Mouse (Mus musculus) testis, adult 2 months (tissue): ENCODE data around the gene Ldhc. TPM values are rescaled to one million over a fixed set of nuclear protein-coding genes. Genes with fewer than 3 reads are reported as not detected.

Experiments
- H3K27ac ChIP-seq: fragments of 200-500 bp; 2 replicates; pipeline ENCODE4 v1.5.1; 2012; ENCODE audit warnings: low read depth, low read length; ENCODE audit not compliant: control insufficient read depth, insufficient read depth
- H3K27me3 ChIP-seq: fragments of 200-500 bp; 2 replicates; pipeline ENCODE4 v1.6.1; 2012; ENCODE audit warnings: mild to moderate bottlenecking, low read length, moderate library complexity; ENCODE audit not compliant: control insufficient read depth, insufficient read depth
- H3K36me3 ChIP-seq: fragments of 200-500 bp; 2 replicates; pipeline ENCODE4 v1.6.1; 2012; ENCODE audit warnings: mild to moderate bottlenecking, low read length; ENCODE audit not compliant: control insufficient read depth, insufficient read depth
- H3K4me1 ChIP-seq: fragments of 200-500 bp; 2 replicates; pipeline ENCODE4 v1.6.1; 2012; ENCODE audit warnings: low read length; ENCODE audit not compliant: control insufficient read depth, insufficient read depth
- H3K4me3 ChIP-seq: fragments of 200-500 bp; 2 replicates; pipeline ENCODE4 v1.5.1; 2012; ENCODE audit warnings: low read depth, mild to moderate bottlenecking, low read length, moderate library complexity, mixed read lengths; ENCODE audit not compliant: control insufficient read depth
- CTCF ChIP-seq: fragments of 200-500 bp; IDR thresholded peaks from 2 replicates; pipeline ENCODE4 v1.5.1; 2012; ENCODE audit warnings: low read depth, mild to moderate bottlenecking, inconsistent platforms, low read length, moderate library complexity; ENCODE audit not compliant: control insufficient read depth, insufficient read depth, insufficient replicate concordance
- POLR2A ChIP-seq: fragments of 200-500 bp; IDR thresholded peaks from 2 replicates; pipeline ENCODE4 v1.6.1; 2012; ENCODE audit warnings: low read depth, mild to moderate bottlenecking, inconsistent platforms, low read length, moderate library complexity; ENCODE audit not compliant: control insufficient read depth
- polyA plus RNA-seq: library from polyadenylated mRNA; depleted of rRNA; stranded (reverse); fragments of >200 nt; gene quantifications from 2 replicates; pipeline ENCODE4 v1.2.3, GENCODE M21; 2012

Gene Ldhc
- polyA plus RNA-seq, 1 experiment, result 3,733 TPM

DNA sequence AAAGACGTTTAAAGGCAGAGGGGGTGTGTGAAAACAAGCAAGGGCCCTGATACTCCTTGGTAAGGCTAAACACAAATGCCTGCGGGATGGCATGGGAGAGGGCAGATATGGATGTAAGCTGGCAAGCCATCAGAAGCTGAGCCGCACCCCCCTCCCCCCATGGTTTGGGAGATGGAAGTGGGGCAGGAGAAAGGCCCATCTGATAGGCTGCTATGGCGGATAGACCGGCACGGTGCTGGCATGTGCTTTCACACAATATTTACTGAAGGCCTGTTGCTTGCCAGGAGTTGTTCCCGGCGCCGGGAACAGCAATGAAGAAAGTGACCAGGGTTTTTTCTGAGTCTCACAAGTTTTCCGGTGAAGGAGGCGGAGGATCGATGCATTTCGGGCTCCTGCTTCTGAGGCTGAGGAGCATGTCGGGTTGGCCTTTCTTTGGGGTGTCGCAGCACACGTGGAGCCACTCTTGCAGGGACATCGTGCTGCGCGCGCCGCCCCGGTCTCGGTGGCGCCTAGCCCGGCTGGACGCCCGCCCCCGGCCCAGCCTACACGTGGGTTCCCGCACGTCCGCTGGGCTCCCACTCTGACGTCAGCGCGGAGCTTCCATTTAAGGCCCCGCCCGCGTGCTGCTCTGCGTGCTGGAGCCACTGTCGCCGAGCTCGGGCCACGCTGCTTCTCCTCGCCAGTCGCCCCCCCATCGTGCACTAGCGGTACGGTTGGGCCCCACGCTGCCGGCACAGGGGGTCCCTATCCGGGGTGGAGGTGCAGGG, 15.6 kb upstream of the Ldhc start:
- Histone ChIP-seq H3K27me3 (no peaks in the 10 kb centered on the region), H3K27ac (peak overlapping the region; percentile 29), H3K4me1 (peaks cover 24% of the 10 kb centered on the region), H3K36me3 (peaks cover 1% of the 10 kb centered on the region; the same call in 1 of the 2 replicates), H3K4me3 (peak overlapping the region; percentile 91)
- TF ChIP-seq POLR2A (peak; percentile 80), CTCF (no peak)

DNA sequence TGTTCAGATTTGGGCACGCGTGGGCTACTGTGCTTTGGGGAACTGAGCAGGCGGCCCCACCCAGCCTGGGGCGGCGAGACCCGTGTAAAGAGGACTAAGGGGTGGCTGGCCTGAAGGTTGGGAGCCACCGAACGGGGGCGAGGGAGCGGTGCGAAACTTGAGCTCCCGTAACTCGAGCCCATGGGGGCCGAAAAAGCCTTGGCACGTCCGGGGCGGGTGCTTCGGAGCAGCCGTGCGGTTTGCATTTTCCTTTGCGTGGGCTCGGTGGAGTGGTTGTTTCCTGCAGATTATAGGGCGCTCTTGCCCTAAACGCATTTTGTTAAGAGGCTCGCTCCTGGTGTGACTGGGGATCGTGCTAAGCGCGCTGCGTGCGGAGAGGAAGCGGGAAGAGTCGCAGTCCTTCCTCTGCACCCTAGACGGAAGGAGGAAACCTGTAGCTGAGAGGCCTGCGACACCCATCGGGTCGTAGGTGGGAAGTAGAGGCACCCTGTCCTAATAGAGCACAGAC, 15.0 kb upstream of the Ldhc start:
- Histone ChIP-seq H3K4me1 (peaks cover 24% of the 10 kb centered on the region), H3K36me3 (peaks cover 1% of the 10 kb centered on the region; the same call in 1 of the 2 replicates), H3K27me3 (no peaks in the 10 kb centered on the region), H3K27ac (peak overlapping the region; percentile 29), H3K4me3 (peak overlapping the region; percentile 91)
- no peak for TF ChIP-seq POLR2A

DNA sequence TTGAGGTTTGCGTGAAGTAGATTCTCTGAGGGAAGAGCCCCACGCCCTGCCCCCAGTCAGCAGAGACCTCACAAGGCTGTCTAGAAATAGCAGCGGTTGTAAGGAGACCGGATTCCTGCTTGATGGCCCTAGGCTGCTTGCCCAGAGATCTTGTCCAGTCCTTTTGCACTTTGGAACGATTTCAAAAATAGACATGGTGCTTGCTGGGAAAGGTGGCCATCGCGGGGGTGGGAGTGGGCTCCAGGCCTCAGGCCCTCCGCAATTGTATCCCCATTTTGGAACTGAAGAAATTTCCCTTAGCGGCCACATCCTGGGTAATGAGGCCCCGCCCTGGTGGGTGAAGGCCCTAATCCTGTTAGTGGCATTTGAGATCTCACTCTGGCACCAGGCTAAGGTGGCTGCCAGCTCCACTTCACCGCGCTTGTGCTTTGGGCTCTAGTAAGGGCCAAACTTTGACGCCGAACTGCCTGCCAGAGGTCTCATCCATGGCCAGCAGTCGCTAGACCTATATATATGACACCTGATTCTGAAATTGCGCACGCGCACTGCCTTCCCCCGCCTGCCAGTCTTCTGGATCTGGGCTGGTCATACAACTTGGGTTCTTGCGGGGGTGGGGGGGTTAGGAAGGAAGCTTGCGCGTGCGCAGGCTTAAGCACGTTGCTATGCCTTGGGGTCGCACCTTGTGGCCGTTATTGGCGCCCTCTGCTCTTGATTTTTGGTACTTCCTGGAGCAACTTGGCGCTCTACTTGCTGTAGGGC, 14.3 kb upstream of the Ldhc start:
- Histone ChIP-seq H3K4me1 (peaks cover 24% of the 10 kb centered on the region), H3K27ac (peak overlapping the region; percentile 95)
- no peak for TF ChIP-seq CTCF
- TF ChIP-seq POLR2A, result peak; percentile 85

DNA sequence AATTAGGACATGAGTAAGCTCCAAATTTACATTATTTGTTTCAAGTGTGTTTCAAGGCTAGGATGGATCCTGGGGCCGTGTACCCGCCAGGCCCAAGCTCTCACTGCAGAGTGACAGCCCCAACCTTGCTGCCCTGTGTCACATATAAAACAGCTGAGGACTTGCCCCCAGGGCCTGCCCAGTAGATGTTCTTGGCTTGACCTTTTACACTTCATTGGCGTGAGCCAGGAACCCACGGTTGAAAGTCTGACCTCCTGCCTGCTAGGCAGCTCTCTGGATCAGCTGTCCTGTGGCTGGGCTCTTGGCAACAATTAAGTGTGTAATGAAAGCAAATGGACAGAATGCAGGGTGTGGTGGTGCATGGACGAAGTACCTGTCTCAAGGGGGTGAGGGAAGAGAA, 11.7 kb upstream of the Ldhc start:
- Histone ChIP-seq H3K27ac (no peak overlapping the region), H3K4me1 (peaks cover 24% of the 10 kb centered on the region), H3K4me3 (no peak overlapping the region), H3K36me3 (peaks cover 3% of the 10 kb centered on the region), H3K27me3 (no peaks in the 10 kb centered on the region)
- TF ChIP-seq POLR2A (no peak), CTCF (no peak)

More for the DNA sequence above, 14.3 kb upstream of the Ldhc start:
- H3K27me3 ChIP-seq, result no peaks in the 10 kb centered on the region
- H3K4me3 ChIP-seq, result peak overlapping the region; percentile 91
- peaks cover 3% of the 10 kb centered on the region for H3K36me3 ChIP-seq

DNA sequence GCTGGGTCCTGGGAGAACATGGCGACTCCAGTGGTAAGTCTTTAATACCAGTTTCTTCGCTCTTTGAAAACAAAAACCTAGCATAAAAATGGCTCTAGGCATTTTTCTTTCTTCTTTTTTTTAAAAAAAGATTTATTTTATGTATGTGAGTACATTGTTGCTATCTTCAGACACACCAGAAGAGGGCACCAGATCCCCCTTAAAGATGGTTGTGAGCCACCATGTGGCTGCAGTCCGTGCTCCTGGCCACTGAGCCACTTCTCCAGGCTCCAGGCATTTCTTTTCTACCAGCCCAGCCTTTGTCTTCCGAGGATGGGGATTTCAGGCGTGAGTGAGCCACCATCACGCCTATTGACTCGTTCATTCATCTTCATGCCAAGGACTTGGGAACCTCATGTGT, 10.0 kb upstream of the Ldhc start:
- H3K27me3 ChIP-seq, result no peaks in the 10 kb centered on the region
- TF ChIP-seq CTCF (no peak), POLR2A (no peak)
- no peak overlapping the region for H3K4me3 ChIP-seq
- no peak overlapping the region for H3K27ac ChIP-seq
- H3K36me3 ChIP-seq, result peaks cover 3% of the 10 kb centered on the region
- H3K4me1 ChIP-seq, result peaks cover 12% of the 10 kb centered on the region

DNA sequence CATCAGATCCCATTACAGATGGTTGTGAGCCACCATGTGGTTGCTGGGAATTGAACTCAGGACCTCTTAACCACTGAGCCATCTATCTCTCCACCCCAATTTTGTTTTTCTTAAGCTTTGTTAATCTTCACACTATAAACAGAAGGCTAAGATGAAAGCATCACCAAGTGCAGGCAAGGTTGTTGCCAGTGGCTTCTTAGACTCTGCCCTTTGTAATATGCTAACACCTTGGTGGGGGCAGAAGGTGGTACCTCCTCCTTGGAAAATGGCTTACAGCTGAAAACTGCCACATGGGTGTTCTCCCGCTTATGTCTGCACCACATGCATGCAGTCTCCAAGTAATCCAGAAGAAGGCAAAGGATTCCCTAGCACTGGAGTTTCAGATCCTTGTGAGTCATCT, 8.3 kb upstream of the Ldhc start:
- Histone ChIP-seq H3K4me1 (no peaks in the 10 kb centered on the region; the same call in 1 of the 2 replicates), H3K27me3 (no peaks in the 10 kb centered on the region), H3K4me3 (no peak overlapping the region), H3K36me3 (peaks cover 3% of the 10 kb centered on the region), H3K27ac (no peak overlapping the region)
- no peak for TF ChIP-seq CTCF
- TF ChIP-seq POLR2A, result no peak

DNA sequence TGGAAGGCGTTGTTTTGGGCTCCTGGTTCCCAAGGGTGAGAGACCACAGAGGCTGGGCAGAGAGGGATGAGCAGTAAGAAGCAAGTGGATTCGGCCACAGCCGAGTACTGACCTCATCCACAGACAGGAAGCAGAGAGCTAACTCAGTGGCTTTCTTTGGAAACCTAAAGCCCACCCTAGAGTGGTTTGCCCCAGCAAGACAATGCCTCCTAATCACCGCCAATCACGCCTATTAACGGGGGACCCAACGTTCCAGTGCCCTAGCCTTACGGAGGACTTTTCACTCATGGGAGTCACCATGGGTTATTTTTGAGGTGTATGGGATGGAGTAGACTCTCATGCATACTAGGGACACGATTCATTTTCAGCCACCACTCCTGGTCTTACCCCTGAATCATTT, 7.6 kb upstream of the Ldhc start:
- no peak overlapping the region for H3K4me3 ChIP-seq
- no peak overlapping the region for H3K27ac ChIP-seq
- TF ChIP-seq POLR2A, result no peak
- TF ChIP-seq CTCF, result no peak
- no peaks in the 10 kb centered on the region; the same call in 1 of the 2 replicates for H3K4me1 ChIP-seq
- peaks cover 3% of the 10 kb centered on the region for H3K36me3 ChIP-seq
- H3K27me3 ChIP-seq, result no peaks in the 10 kb centered on the region
